Mouse (Mus musculus): ENCODE results near the gene Ncoa3. TPM values are rescaled to one million over a fixed set of nuclear protein-coding genes. Genes with fewer than 3 reads are reported as not detected.

Ncoa3 gene
- polyA plus RNA-seq, 1 experiment from 2014 or later: 14.8 TPM

- peaks cover 49% of the 10 kb centered on the region for H3K4me1 ChIP-seq
- 88% methylated on average over 5 of the region's 5 CpGs for WGBS
- peak overlapping the region; percentile 30; the same call in 1 of the 2 replicates for H3K27ac ChIP-seq
- H3K36me3 ChIP-seq: no peaks in the 10 kb centered on the region
- H3K4me3 ChIP-seq: no peak overlapping the region
- no peaks in the 10 kb centered on the region for H3K27me3 ChIP-seq (ENCODE audit: insufficient read depth, poor library complexity, severe bottlenecking)
- H3K9me3 ChIP-seq: no peaks in the 10 kb centered on the region
- no peak for DNase-seq (ENCODE audit: low spot score)
These were observed 40.2 kb downstream of the Ncoa3 start for GRCm38 (mm10) chr2:166032628-166033027.

GRCm38 (mm10) chr2:166034967-166035490 lies 42.6 kb downstream of the Ncoa3 start:
- H3K4me1 ChIP-seq: peaks cover 39% of the 10 kb centered on the region
- DNase-seq (ENCODE audit: low spot score): no peak
- peak overlapping the region; percentile 77 for H3K27ac ChIP-seq
- no peaks in the 10 kb centered on the region for H3K27me3 ChIP-seq (ENCODE audit: insufficient read depth, poor library complexity, severe bottlenecking)
- no peaks in the 10 kb centered on the region for H3K36me3 ChIP-seq
- H3K4me3 ChIP-seq: no peak overlapping the region
- 63% methylated on average over 3 of the region's 3 CpGs for WGBS
- no peaks in the 10 kb centered on the region for H3K9me3 ChIP-seq

GRCm38 (mm10) chr2:166035725-166036124 lies 43.3 kb downstream of the Ncoa3 start:
- H3K27ac ChIP-seq: peak overlapping the region; percentile 63; the same call in 1 of the 2 replicates
- H3K27me3 ChIP-seq (ENCODE audit: insufficient read depth, poor library complexity, severe bottlenecking): no peaks in the 10 kb centered on the region
- 44% methylated on average over 3 of the region's 3 CpGs for WGBS
- H3K4me1 ChIP-seq: peaks cover 33% of the 10 kb centered on the region
- DNase-seq (ENCODE audit: low spot score): no peak
- H3K9me3 ChIP-seq: no peaks in the 10 kb centered on the region
- H3K4me3 ChIP-seq: no peak overlapping the region
- H3K36me3 ChIP-seq: no peaks in the 10 kb centered on the region

GRCm38 (mm10) chr2:166039681-166040080 lies 47.2 kb downstream of the Ncoa3 start:
- Histone ChIP-seq H3K36me3 (no peaks in the 10 kb centered on the region), H3K27me3 (ENCODE audit: insufficient read depth, poor library complexity, severe bottlenecking) (no peaks in the 10 kb centered on the region), H3K4me1 (peaks cover 39% of the 10 kb centered on the region), H3K27ac (no peak overlapping the region), H3K9me3 (no peaks in the 10 kb centered on the region), H3K4me3 (no peak overlapping the region)
- 86% methylated on average over 4 of the region's 4 CpGs for WGBS
- no peak for DNase-seq (ENCODE audit: low spot score)

- Histone ChIP-seq H3K4me3 (no peak overlapping the region), H3K27me3 (ENCODE audit: insufficient read depth, poor library complexity, severe bottlenecking) (no peaks in the 10 kb centered on the region), H3K27ac (peak overlapping the region; percentile 62; the same call in 1 of the 2 replicates), H3K4me1 (peaks cover 42% of the 10 kb centered on the region), H3K9me3 (no peaks in the 10 kb centered on the region), H3K36me3 (peaks cover 4% of the 10 kb centered on the region; the same call in 1 of the 2 replicates)
- WGBS: 11% methylated on average over 1 of the region's 1 CpGs
- DNase-seq (ENCODE audit: low spot score): no peak
These were observed 50.1 kb downstream of the Ncoa3 start for GRCm38 (mm10) chr2:166042542-166042941.

- Histone ChIP-seq H3K27ac (no peak overlapping the region), H3K27me3 (ENCODE audit: insufficient read depth, poor library complexity, severe bottlenecking) (no peaks in the 10 kb centered on the region), H3K9me3 (no peaks in the 10 kb centered on the region), H3K36me3 (peaks cover 21% of the 10 kb centered on the region), H3K4me1 (peaks cover 46% of the 10 kb centered on the region), H3K4me3 (no peak overlapping the region)
- WGBS: 66% methylated on average over 2 of the region's 2 CpGs
- DNase-seq (ENCODE audit: low spot score): no peak
These were observed 52.6 kb downstream of the Ncoa3 start for GRCm38 (mm10) chr2:166045006-166045405.

GRCm38 (mm10) chr2:166045549-166046501 lies 53.4 kb downstream of the Ncoa3 start:
- DNase-seq (ENCODE audit: low spot score): no peak
- peak overlapping the region; percentile 47; the same call in 1 of the 2 replicates for H3K27ac ChIP-seq

GRCm38 (mm10) chr2:166047931-166048330 lies 55.5 kb downstream of the Ncoa3 start:
- H3K27me3 ChIP-seq (ENCODE audit: insufficient read depth, poor library complexity, severe bottlenecking): no peaks in the 10 kb centered on the region
- H3K9me3 ChIP-seq: no peaks in the 10 kb centered on the region
- no peak overlapping the region for H3K4me3 ChIP-seq
- H3K4me1 ChIP-seq: peaks cover 30% of the 10 kb centered on the region
- no peak overlapping the region for H3K27ac ChIP-seq
- WGBS: 95% methylated on average over 4 of the region's 4 CpGs
- no peak for DNase-seq (ENCODE audit: low spot score)
- H3K36me3 ChIP-seq: peaks cover 48% of the 10 kb centered on the region

More at GRCm38 (mm10) chr2:166045549-166046501, 53.4 kb downstream of the Ncoa3 start:
- Histone ChIP-seq H3K4me3 (no peak overlapping the region), H3K36me3 (peaks cover 27% of the 10 kb centered on the region), H3K4me1 (peaks cover 46% of the 10 kb centered on the region), H3K27me3 (ENCODE audit: insufficient read depth, poor library complexity, severe bottlenecking) (no peaks in the 10 kb centered on the region), H3K9me3 (no peaks in the 10 kb centered on the region)
- 66% methylated on average over 10 of the region's 10 CpGs for WGBS

GRCm38 (mm10) chr2:166048852-166049251 lies 56.4 kb downstream of the Ncoa3 start:
- no peak overlapping the region for H3K4me3 ChIP-seq
- no peaks in the 10 kb centered on the region for H3K9me3 ChIP-seq
- no peaks in the 10 kb centered on the region for H3K27me3 ChIP-seq (ENCODE audit: insufficient read depth, poor library complexity, severe bottlenecking)
- WGBS: 80% methylated on average over 7 of the region's 7 CpGs
- DNase-seq (ENCODE audit: low spot score): no peak
- peaks cover 57% of the 10 kb centered on the region for H3K36me3 ChIP-seq
- H3K4me1 ChIP-seq: peaks cover 24% of the 10 kb centered on the region
- peak overlapping the region; percentile 29; the same call in 1 of the 2 replicates for H3K27ac ChIP-seq

GRCm38 (mm10) chr2:166051421-166051820 lies 59.0 kb downstream of the Ncoa3 start:
- DNase-seq (ENCODE audit: low spot score): no peak
- peaks cover 83% of the 10 kb centered on the region for H3K36me3 ChIP-seq
- no peaks in the 10 kb centered on the region for H3K27me3 ChIP-seq (ENCODE audit: insufficient read depth, poor library complexity, severe bottlenecking)
- 0 out of 2 replicates have a peak, but pooled peaks cover 5% of the 10 kb centered on the region for H3K4me1 ChIP-seq
- WGBS: 92% methylated on average over 17 of the region's 17 CpGs
- H3K27ac ChIP-seq: no peak overlapping the region
- no peaks in the 10 kb centered on the region for H3K9me3 ChIP-seq
- H3K4me3 ChIP-seq: no peak overlapping the region

GRCm38 (mm10) chr2:166051966-166052365 lies 59.5 kb downstream of the Ncoa3 start:
- Histone ChIP-seq H3K36me3 (peaks cover 87% of the 10 kb centered on the region), H3K27ac (no peak overlapping the region), H3K4me3 (no peak overlapping the region), H3K27me3 (ENCODE audit: insufficient read depth, poor library complexity, severe bottlenecking) (no peaks in the 10 kb centered on the region), H3K4me1 (0 out of 2 replicates have a peak, but pooled peaks cover 5% of the 10 kb centered on the region), H3K9me3 (no peaks in the 10 kb centered on the region)
- no peak for DNase-seq (ENCODE audit: low spot score)
- 93% methylated on average over 7 of the region's 7 CpGs for WGBS

- 90% methylated on average over 14 of the region's 14 CpGs for WGBS
- Histone ChIP-seq H3K4me3 (no peak overlapping the region), H3K27ac (no peak overlapping the region), H3K27me3 (ENCODE audit: insufficient read depth, poor library complexity, severe bottlenecking) (no peaks in the 10 kb centered on the region), H3K4me1 (0 out of 2 replicates have a peak, but pooled peaks cover under 1% of the 10 kb centered on the region), H3K9me3 (no peaks in the 10 kb centered on the region), H3K36me3 (peaks cover 90% of the 10 kb centered on the region)
- no peak for DNase-seq (ENCODE audit: low spot score)
These were observed 61.6 kb downstream of the Ncoa3 start for GRCm38 (mm10) chr2:166054002-166054539.

All from heart, embryonic 10.5 days (tissue).